Mouse (Mus musculus): ENCODE results near the gene Gigyf1.

The Gigyf1 gene

DNA sequence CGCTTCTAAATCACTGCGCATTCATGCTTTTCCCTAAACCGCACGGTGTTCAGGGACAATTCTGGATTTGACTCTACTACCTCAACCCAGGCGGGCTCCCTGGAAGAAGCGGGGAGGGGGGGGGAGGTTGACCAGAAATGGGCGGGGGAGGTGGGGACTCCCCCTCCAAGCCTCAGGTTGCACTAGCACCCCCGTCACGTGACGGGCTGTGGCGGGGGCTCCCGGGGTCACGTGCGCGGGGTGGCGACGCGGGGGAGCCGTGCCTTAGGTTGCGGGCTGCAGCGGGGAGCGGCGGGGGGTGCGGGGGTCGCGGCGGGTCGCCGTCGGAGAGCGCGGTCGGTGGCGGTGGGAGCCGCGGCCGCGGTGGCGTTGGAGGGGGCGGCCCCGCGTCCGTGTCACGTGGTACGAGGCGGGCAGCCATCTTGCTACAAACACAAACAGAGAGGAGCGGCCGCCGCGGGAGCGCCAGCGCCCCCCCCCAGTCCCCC lies 8.3 kb upstream of the Gigyf1 start:
- POLR2A ChIA-PET: interaction anchor here in 3 of 4 experiments (1.1 to 7.6 kb wide), 8 partner anchors 8 to 173 kb away, joined by 3 to 75 read pairs (median 6); partner anchors contain the start of genes Pop7 (in 2 of the 3) and Gigyf1 (in 1 of the 3)
- CTCF ChIA-PET: interaction anchor here in 3 of 4 experiments (0.7 to 4.8 kb wide), 3 partner anchors 9 to 365 kb away, joined by 3 to 45 read pairs (median 6); partner anchors contain the start of gene Pop7 (in 1 of the 3)

DNA sequence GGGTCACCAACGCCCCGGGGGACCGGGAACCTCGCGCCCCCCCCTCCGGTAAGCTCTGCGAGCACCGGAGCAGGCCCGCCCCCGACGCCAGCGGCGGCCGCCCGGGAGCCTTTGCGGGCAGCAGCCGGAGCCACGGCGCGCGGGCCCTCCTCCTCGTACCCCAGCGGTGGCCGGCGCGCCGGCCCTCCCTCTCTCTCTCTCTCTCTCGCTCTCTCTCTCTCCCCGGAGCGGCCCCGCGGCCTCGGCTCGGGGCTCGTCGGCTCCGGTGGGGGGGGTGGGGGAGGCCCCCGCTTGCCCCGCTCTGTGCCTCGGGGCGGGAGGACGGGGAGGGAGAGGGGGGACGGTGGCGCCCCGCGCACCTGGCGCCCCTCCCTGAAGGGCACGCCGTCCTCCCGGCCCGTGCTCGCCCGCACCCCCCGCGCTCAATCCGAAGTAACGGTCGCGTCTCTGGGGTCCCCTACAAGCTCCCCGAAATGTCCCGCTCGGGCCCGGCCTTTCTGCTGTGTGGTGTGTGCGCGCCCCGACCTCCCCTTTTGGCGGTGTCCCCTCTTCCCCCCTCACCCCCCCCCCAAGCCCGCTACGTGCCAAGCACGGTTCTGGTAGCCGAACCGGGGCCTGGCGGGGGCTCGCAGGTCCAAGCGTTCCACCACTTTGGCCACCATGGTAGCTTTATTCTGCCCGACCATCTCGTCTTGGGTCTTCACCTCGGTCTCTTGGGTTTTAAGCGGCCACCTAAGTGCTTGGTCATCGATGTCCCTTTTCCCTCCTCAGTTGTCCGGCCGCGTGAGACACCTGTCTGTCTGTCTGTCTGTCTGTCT lies 7.6 kb upstream of the Gigyf1 start:
- ChIA-PET POLR2A (interaction anchor here (0.7 to 7.6 kb wide), 20 partner anchors 8 to 580 kb away, joined by 3 to 75 read pairs (median 5); partner anchors contain the start of genes Pop7 (in 4 of the 4) and Gigyf1 (in 1 of the 4)), CTCF (interaction anchor here (0.6 to 4.8 kb wide), 9 partner anchors 8 to 364 kb away, joined by 3 to 45 read pairs (median 4); partner anchors contain the start of gene Pop7 (in 4 of the 4))

DNA sequence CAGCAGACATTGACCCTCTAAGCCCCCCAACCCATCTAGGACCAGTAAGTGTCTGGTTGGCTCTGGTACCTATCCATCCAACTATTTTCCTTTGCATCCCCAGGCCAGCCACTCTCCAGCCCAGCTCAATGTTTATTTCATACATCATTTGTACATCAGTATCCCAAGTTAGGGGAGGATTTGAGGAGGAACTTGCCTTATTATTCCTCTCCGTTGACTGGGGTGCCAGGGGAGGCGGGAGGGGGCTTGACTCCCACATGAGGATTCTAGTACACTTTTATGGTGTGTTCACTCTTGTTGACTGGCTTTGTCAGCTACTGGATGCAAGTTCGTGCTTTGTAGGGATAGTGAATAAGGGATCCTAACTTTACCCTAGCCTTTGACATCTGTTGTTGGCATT lies 6.6 kb upstream of the Gigyf1 start:
- ChIA-PET POLR2A (interaction anchor here (0.5 to 7.6 kb wide), 25 partner anchors 8 to 216 kb away, joined by 3 to 75 read pairs (median 5); partner anchors contain the start of genes Pop7 (in 3 of the 4), Gigyf1 (in 1 of the 4) and Tfr2 (in 1 of the 4)), CTCF (interaction anchor here (0.6 to 4.8 kb wide), 10 partner anchors 9 to 248 kb away, joined by 3 to 45 read pairs (median 4); partner anchors contain the start of gene Pop7 (in 4 of the 4))

DNA sequence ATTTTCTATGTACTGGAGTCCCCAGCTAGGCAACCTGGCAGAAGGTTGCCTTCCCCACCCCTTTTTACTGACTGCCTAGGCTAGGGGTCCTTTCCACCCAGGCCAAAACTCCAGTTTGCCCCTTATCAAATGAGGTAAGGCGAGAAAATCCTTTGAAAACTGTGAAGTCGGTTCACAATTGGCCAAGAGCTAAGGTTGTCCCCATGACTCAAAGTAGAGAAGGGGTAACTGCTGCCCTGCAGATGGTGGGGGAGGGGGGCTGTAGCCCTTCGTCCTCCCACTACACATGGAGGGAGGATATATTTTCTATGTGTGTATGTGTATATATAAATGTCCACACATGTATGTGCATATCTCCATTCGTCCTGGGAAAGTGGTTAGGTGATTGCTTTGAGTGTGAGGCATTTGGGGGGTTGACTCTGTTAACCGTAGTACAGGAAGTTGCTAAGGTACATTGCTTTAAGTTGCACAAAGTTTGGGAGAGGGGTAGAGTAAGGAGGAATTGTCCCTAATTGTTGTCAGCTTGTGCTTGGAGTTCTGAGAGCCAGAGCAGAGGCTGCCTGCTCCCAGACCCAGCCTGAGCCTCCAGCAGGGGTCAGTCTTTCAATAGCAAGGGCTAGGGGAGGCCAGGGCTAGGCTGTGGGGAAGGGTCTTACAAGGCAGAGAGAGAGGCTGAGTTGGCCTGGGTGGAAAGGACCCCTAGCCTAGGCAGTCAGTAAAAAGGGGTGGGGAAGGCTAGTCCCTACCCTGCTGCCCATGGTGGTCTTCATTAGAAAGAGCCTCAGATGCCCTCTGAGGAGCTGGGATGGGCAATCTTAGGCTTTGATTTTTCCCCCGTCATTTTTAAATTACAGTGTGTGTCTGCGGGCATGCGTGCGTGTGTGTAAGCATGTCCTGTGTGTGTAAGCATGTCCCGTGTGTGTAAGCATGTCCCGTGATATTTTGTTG lies 5.2 kb upstream of the Gigyf1 start:
- POLR2A ChIA-PET: interaction anchor here in 3 of 4 experiments (0.6 to 7.6 kb wide), 21 partner anchors 9 to 339 kb away, joined by 3 to 75 read pairs (median 3); partner anchors contain the start of gene Pop7 (in 3 of the 3)
- CTCF ChIA-PET: interaction anchor here (0.5 to 4.8 kb wide), 39 partner anchors 9 to 659 kb away, joined by 3 to 45 read pairs (median 4); partner anchors contain the start of genes Pop7 (in 4 of the 4) and Mcm7 (in 1 of the 4)

DNA sequence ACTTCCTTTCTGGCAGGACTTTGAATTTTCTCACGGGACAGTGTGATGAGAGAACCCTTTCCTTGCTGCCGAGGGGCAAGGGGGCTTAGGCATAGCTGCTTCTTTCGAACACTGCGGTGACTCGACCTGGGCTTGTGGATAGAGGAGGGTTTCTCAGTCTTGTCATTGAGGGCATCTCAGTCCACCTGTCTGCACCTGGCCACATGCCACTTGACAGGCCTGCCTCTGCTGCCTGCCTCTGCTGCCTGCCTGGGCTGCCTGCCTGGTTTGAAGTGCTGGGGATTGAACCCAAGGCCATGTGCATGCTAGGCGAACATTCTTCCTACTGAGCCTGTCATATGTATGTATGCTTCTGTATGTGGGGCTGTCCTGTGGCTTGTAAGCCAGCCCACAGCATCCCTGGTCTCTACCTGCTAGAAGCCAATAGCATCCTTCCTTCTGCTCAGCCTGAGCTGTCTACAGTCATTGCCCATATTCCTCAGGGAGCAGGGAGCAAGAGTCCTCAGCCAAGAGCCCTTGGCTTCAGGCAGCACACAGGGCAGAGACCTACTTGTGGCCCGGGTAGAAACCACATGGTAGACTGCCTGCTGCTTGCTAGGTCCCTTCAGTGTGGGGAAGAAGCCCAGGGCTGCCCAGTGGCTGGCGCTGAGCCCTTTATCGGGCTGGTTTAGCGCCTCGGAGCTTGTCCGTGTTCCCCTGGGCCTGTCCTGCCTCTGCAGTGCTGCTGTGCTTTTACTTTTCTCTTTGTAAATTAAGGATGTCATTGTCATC lies 4.2 kb upstream of the Gigyf1 start:
- POLR2A ChIA-PET: interaction anchor here (0.6 to 7.6 kb wide), 17 partner anchors 8 to 246 kb away, joined by 3 to 75 read pairs (median 4); partner anchors contain the start of gene Pop7 (in 3 of the 4)
- CTCF ChIA-PET: interaction anchor here (0.6 to 4.8 kb wide), 18 partner anchors 8 to 374 kb away, joined by 3 to 45 read pairs (median 6); partner anchors contain the start of gene Pop7 (in 4 of the 4)

DNA sequence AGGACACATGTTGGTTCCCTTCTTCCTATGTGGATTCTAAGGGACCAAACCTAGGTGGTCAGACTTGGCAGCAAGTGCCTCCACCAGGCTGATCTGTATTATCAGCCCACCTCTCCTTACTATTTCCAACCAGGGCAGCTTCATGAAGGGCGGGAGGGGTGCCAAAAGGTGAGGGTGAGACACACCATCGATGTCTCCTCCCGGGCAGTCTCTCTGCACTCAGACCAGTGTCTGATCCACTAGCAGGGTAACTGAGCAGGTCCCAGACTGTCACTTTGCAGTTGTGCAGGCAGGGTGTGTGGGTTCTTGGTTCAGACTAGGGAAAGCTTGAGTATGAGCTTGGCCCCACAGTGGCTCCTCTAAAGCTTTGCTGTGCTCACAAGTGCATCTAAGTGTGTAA lies 3.5 kb upstream of the Gigyf1 start:
- ChIA-PET POLR2A (interaction anchor here in 2 of 4 experiments (0.8 to 7.6 kb wide), 6 partner anchors 9 to 236 kb away, joined by 3 to 75 read pairs (median 4); partner anchors contain the start of gene Pop7 (in 1 of the 2)), CTCF (interaction anchor here in 3 of 4 experiments (0.7 to 4.8 kb wide), 6 partner anchors 9 to 127 kb away, joined by 3 to 45 read pairs (median 16); partner anchors contain the start of gene Pop7 (in 3 of the 3))

DNA sequence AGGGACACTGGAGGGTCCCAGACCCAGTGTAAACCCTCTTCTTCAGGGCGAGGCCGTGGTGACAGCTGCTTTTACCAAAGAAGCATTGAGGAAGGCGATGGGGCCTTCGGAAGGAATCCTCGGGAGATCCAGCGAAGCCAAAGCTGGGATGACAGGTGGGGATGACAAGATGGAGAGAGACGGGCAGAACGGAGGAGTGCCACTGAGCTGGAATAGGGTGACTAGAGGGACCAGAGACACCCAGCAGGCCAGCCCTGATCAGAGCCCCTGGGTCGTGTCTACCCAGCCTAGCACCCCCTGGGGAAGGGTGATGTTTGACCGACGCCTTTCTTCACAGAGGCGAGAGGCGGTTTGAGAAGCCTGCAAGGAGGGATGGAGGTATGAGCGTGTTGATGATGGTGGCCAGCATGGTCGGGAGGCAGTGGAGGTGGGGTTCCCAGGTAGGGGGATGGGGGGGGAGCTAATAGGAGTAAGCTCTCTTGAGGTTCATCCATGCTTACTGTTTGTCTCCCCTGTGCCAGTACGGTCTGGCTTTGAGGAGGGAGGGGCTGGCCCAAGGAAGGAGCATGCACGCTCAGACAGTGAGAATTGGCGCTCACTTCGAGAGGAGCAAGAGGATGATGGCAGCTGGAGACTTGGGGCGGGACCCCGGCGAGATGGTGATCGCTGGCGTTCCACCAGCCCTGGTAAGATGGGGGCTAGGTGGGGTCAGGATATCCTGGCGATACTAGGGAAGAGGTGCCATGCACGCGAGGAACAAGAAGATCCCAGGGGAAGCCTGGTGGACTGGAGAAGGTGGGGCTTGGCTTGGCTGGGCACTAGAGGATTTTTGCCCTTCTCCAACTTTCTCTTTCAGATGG lies 1.6 kb downstream of the Gigyf1 start:
- POLR2A ChIA-PET: interaction anchor here in 3 of 4 experiments (0.6 to 4.0 kb wide), 14 partner anchors 9 to 259 kb away, joined by 3 to 20 read pairs (median 4); partner anchors contain the start of genes Pop7 (in 3 of the 3) and Pcolce (in 1 of the 3)
- CTCF ChIA-PET: interaction anchor here in 2 of 4 experiments (0.6 to 3.0 kb wide), 4 partner anchors 9 to 137 kb away, joined by 3 to 25 read pairs (median 4); partner anchors contain the start of gene Pop7 (in 1 of the 2)

DNA sequence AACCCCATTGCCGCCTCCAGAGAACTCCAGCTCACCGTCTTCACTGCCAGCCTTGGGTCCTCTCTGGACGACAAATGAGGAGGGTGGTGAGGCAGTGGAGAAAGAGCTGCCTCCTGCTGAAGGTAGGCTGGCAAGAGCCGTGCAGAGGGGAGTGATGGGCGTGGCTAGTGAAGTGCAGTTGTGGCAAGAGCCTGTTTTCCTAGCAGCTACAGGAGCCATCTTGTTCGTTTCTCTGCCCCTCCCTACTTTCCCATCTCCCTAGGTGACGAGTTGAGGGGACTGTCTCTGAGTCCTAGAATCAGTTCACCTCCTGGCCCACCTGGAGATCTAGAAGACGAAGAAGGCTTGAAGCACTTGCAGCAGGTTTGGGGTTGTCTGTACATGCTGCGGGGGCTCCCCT lies 3.5 kb downstream of the Gigyf1 start:
- ChIA-PET POLR2A (interaction anchor here in 3 of 4 experiments (0.6 to 4.0 kb wide), 17 partner anchors 9 to 260 kb away, joined by 3 to 20 read pairs (median 4); partner anchors contain the start of gene Pop7 (in 2 of the 3)), CTCF (interaction anchor here (0.7 to 5.6 kb wide), 9 partner anchors 8 to 88 kb away, joined by 3 to 30 read pairs (median 4); partner anchors contain the start of gene Pop7 (in 1 of the 4))

DNA sequence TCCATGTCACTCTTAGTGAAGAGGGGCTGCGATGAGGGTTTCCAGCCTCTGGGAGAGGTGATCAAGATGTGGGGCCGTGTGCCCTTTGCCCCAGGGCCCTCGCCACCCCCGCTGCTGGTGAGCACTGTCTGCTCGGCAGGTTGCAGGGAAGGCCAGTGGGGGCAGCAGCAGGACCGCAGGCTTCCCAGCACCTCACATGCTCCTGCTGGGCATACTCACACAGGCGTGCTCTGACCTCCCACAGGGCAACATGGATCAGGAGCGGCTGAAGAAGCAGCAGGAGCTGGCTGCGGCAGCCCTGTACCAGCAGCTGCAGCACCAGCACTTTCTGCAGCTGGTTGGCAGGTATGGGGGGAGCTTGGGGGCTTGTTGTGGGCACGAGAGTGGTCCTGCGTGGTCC lies 4.4 kb downstream of the Gigyf1 start:
- POLR2A ChIA-PET: interaction anchor here (0.8 to 2.8 kb wide), 14 partner anchors 9 to 238 kb away, joined by 3 to 15 read pairs (median 5); partner anchors contain the start of genes Pop7 (in 2 of the 4) and Tfr2 (in 1 of the 4)

DNA sequence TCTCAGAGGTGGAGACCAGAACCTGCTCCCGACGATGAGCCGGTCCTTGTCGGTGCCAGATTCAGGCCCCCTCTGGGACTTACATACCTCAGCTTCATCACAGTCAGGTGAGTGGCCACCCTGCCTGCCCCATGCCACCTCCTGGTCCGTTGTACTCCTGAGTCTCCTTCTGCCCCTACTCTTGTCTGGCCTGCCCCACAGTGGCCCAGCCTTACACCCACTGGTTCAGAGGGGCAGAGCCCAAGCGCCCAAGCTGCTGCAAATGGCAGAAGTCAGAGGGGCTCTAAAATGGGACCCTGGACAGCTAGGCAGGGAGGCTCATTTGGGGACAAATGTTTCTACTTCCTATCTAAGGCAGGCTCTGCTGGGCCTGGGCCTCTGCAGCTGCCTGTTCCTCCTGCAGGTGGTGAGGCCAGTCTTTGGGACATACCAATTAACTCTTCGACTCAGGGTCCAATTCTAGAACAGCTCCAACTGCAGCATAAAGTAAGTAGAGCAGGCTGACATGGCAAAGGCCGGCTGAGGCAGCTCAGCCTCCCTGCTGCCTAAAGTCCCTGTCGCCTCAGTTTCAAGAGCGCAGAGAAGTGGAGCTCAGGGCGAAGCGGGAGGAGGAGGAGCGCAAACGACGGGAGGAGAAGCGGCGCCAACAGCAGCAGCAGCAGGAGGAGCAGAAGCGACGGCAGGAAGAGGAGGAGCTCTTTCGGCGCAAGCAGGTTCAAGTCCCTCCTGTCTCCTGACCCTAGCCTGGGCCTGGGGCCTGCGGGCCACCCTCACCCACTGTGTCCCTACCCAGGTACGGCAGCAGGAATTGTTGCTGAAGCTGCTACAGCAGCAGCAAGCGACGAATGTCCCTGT lies 5.3 kb downstream of the Gigyf1 start:
- POLR2A ChIA-PET: interaction anchor here (0.6 to 2.8 kb wide), 28 partner anchors 8 to 706 kb away, joined by 3 to 15 read pairs (median 4); partner anchors contain the start of genes Pop7 (in 3 of the 4), Epo (in 1 of the 4), Fbxo24 (in 1 of the 4) and Gm20605 (in 1 of the 4)
- CTCF ChIA-PET: interaction anchor here (0.6 to 5.6 kb wide), 14 partner anchors 10 to 1226 kb away, joined by 3 to 30 read pairs (median 4); partner anchors contain the start of genes Pop7 (in 3 of the 4) and Sap25 (in 1 of the 4)

More for the DNA sequence above, 4.4 kb downstream of the Gigyf1 start:
- CTCF ChIA-PET: interaction anchor here (0.6 to 5.6 kb wide), 5 partner anchors 9 to 87 kb away, joined by 3 to 30 read pairs (median 5); no protein-coding TSS in a partner anchor

DNA sequence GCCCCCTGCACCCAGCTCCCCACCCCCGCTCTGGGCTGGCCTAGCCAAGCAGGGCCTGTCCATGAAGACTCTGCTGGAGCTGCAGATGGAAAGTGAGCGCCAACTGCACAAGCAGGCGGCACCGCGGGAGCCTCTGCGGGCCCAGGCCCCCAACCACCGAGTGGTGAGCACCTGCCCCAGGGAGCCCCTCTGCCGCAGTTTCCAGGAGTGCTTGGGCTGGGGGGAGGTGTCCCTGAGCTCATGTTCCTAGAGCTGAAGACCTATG lies 5.8 kb downstream of the Gigyf1 start:
- ChIA-PET CTCF (interaction anchor here (0.6 to 5.6 kb wide), 13 partner anchors 10 to 514 kb away, joined by 3 to 30 read pairs (median 5); partner anchors contain the start of genes Pop7 (in 3 of the 4) and Sap25 (in 1 of the 4)), POLR2A (interaction anchor here (0.5 to 2.8 kb wide), 23 partner anchors 7 to 230 kb away, joined by 3 to 15 read pairs (median 5); partner anchors contain the start of genes Pop7 (in 3 of the 4), Epo (in 1 of the 4), Fbxo24 (in 1 of the 4) and Gm20605 (in 1 of the 4))

DNA sequence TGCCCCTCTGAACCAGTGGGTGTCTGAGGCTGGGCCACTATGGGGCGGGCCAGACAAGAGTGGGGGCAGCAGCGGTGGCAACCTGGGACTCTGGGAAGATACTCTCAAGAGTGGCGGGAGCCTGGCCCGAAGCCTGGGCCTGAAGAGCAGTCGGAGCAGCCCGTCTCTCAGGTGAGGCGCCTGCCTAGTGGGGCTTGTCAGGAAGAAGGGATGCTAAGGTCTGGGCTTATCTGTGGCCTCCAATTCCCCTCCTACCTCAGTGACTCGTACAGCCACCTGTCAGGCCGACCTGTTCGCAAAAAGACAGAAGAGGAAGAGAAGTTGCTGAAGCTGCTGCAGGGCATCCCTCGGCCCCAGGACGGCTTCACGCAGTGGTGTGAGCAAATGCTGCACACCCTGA lies 6.3 kb downstream of the Gigyf1 start:
- CTCF ChIA-PET: interaction anchor here in 3 of 4 experiments (0.7 to 5.6 kb wide), 7 partner anchors 11 to 159 kb away, joined by 3 to 30 read pairs (median 6); partner anchors contain the start of genes Pop7 (in 2 of the 3) and Sap25 (in 1 of the 3)
- POLR2A ChIA-PET: interaction anchor here in 3 of 4 experiments (0.5 to 2.8 kb wide), 11 partner anchors 7 to 231 kb away, joined by 3 to 15 read pairs (median 5); partner anchors contain the start of genes Epo (in 1 of the 3), Fbxo24 (in 1 of the 3), Gm20605 (in 1 of the 3) and Gnb2 (in 1 of the 3)

DNA sequence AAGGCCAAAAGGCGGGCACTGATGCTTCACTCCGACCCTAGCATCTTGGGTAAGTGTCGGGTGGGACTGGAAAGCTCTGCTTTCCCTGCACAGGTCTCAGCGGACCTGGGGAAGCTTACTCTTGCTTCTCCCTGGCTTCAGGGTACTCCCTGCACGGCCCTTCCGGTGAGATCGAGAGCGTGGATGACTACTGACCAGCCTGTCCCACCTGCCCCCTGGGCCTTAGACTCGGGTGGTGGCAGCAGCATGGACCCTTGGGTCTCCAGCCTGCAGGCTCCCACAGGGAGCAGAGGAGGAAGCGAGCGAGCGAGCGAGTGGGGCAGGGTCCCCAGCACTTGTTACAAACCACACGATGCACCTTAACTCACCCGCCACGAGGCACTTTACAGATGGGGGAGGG lies 7.2 kb downstream of the Gigyf1 start:
- CTCF ChIA-PET: interaction anchor here in 2 of 4 experiments (1.2 to 5.6 kb wide), 3 partner anchors 12 to 23 kb away, joined by 4 to 30 read pairs (median 7); partner anchors contain the start of gene Pop7 (in 1 of the 2)
- POLR2A ChIA-PET: interaction anchor here (0.6 to 2.9 kb wide), 15 partner anchors 10 to 404 kb away, joined by 3 to 14 read pairs (median 3); partner anchors contain the start of gene Pop7 (in 1 of the 4)

Measured in embryonic stem cell, embryonic (primary cell).